Mouse (Mus musculus) megakaryocyte, adult 5-6 weeks (primary cell): ENCODE results near the gene Nudt17. TPM values are rescaled to one million over a fixed set of nuclear protein-coding genes. Genes with fewer than 3 reads are reported as not detected.
A peak's percentile ranks its signal among the peaks of the same experiment; 100 is the strongest.
"Not testable (repeated sequence)": the region's sequence is repeated elsewhere in the genome, so short reads cannot be mapped to it uniquely, and the experiment has no call there.

Experiments
- ATAC-seq: 2 replicates; pipeline ENCODE4 v1.8.0; 2016; ENCODE audit warnings: mild to moderate bottlenecking, inconsistent platforms; ENCODE audit not compliant: poor library complexity, severe bottlenecking
- total RNA-seq, 2 experiments: library from RNA; stranded (forward) in 1 of 2; stranded (reverse) in 1 of 2; fragments of 153-499, 151-499 nt in 1 of 2; fragments of 221-1000, 200-1000 nt in 1 of 2; gene quantifications; 2 replicates each; pipeline versions ENCODE4 v1.2.3 to v1.2.4; 2015 to 2017

The Nudt17 gene
- total RNA-seq (2015) (1.7 and 1.9 TPM in 2 replicates), total RNA-seq (2017) (0.73 TPM in 1 of 2 replicates, not detected in the other)

DNA sequence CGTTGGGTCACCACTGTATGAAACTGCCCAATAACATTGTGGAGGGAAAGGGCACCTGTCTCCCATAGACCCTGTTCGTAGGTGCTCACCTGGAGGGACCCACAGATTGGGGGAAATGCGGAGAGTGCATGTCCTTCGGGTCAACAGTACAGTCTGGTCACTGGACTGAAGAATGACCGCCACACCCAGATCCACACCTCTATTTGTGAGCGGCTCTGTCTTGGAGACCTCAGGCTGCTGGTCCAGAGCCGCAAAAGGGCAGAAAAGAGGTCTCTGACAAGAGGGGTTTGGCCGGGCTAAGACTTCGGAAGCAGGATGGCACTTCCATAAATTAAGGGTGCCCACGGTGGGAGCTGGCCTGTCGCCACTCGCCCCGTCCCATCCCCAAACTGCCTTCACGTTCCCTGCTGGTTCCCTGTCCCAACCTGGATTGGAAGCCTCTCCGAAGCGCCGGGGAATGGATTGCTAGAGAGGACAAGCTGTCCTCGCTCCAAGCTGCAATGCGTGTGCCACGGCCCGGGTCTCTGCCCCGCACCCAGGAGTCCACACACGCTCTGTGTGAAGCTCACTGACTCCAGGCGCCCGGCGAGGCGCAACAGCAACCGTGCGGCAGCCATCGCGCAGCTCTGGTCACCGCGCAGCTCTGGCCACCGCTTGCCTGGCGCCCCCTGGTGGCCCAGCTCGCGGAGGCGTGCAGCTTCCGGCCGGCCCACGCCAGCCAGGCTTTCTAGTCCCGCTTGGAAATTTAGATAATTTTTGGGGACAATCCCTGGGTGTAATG, at the start of gene Nudt17:
Gene Nudt17, minus strand, starts transcription at position 660 of the 781 bp plus-strand sequence.
- ATAC-seq = peak; percentile 99

- no peak for ATAC-seq
These were observed 49.3 kb upstream of the Nudt17 start for GRCm38 (mm10) chr3:96757691-96758090.

DNA sequence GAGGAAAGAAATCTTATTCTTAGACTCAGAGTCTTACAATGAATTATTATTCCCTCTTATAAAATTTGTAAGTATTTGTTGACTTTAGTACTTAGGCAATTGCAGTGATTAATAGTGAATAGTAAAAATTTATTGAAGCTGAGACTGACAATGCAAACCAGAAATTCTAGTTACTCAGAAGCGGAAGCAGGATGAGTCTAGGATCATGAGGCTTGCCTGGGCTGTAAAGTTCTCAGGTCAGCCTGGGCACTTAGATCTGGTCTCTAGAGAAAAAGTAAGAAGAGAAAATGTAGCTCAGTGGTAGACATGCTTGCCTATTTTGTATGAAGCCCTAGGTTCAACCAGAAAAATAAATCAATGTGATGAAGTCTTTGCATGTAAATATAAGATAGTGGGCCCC, 47.6 kb upstream of the Nudt17 start:
- ATAC-seq = no peak

GRCm38 (mm10) chr3:96746829-96747228, 38.5 kb upstream of the Nudt17 start:
- peak; percentile 62 for ATAC-seq

DNA sequence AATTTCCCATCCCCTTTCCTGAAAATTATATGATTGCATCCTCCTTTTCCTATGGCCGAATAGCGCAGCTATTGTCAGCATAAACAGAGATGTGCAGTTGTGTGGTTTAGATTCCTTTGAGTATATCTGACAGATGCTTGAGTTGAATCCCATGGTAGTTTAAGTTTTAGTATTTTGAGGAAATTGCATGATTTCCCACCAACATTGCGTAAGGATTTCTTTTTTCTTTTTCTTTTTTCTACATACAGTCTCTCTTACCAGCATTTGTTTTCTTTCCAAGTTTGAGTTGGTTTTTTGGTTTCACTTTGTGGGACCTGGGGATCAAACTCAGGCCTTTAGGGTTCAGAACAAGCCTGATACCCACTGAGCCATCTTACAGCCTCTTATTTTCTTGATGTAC, 36.0 kb upstream of the Nudt17 start:
- no peak for ATAC-seq

GRCm38 (mm10) chr3:96740279-96740678, 31.9 kb upstream of the Nudt17 start:
- not testable (repeated sequence) for ATAC-seq

GRCm38 (mm10) chr3:96737995-96738394, 29.6 kb upstream of the Nudt17 start:
- no peak for ATAC-seq

GRCm38 (mm10) chr3:96737013-96737740, 28.8 kb upstream of the Nudt17 start:
- ATAC-seq = no peak

DNA sequence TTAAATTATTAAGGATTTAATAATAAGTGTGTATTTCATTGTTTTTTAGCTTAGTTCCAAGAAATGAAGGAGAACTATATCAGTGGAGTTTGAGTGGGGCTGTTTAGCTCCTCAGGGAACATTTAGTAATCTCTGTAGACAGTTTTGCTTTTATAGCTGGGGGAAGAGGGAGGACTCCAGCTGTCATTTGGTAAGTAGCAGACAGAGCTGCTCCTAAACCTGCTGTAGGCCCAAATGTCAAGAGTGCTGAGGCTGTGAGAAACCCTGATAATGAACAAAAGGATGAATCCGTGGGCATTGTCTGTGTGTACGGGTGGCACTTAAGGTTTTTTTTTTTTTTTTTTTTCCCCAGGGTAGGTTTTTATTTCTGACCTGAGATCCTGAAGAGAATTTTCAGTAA, 26.8 kb upstream of the Nudt17 start:
- no peak for ATAC-seq

DNA sequence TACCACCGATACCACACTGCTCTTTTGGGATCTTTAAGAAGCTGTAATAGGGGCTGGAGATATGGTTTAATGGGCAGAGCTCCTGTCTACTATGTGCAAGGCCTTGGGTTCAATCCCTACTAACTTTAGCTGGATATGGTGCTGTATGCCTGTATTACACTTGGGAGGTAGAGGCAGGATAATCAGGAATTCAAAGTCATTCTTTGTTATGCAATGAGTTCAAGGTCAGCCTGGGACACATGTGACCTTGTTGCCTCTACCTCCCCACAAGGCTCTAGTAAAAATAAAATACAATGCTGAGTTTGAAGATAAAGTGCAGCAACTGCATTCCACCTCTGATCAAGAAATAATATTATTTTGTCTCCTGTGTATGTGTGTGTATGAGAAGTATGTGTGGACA, 25.6 kb upstream of the Nudt17 start:
- ATAC-seq = no peak

DNA sequence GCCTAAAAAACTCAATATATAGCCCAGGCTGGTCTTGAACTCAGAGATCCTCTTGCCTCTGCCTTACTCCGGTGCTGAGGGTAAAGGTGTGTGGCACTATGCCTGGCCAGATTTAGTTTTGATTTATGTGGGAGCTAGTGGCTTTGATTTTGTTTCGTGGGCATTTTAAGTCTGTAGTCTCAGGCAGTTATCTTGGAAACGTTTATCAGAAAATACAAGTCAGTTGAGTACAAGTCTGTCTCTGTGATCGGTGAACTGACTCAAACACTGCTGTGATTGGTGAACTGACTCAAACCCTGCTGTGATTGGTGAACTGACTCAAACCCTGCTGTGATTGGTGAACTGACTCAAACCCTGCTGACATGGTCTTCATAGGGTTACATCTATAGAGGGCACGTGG, 22.4 kb upstream of the Nudt17 start:
- ATAC-seq = no peak

DNA sequence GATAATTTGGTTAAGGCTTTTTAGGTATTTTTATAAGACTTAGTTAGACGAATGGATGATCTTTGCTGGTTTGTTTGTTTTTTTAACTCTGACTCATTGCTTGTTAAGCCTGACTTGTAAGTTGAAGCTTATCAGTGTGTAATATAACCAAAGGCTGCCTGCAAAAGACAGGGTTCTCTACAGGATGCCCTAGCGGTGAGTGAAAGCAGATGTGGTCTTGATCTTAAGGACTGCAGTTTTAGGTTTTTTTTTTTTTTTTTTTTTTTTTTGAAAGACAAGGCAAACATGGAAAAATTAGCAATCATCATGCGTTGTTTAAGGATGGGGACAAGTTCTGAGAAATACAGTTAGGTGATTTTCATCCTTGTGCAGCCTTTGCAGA, 21.0 kb upstream of the Nudt17 start:
- no peak for ATAC-seq

GRCm38 (mm10) chr3:96728634-96729402, 20.5 kb upstream of the Nudt17 start:
- no peak for ATAC-seq

- ATAC-seq = peak; percentile 37
These were observed 19.7 kb upstream of the Nudt17 start for GRCm38 (mm10) chr3:96727828-96728633.

DNA sequence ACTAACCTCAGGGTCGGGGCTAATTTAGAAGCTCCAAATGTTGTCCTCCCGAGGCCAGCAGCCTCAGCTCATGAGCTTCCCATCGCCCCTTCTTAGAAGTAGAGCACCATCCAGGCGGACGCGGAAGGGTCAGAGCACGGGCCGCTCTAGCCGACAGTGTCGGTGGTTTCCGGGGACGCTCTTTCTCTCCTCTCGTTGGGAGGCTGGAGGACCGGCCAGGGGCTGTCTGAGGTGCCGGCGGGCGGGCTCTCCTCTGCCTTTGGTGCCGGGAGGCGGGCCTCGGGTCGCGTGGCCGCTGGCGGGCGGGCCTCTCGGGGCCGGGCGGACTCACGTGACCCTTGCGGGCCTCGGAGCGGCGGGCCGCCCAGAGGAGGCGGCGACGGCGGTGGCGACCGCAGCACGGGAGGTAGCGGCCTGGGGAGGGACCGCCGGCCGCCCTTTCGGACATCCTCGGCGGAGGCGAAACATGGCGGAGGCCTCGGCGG, 19.0 kb upstream of the Nudt17 start, which contains the start of the genes Polr3c and Rnf115:
Gene Polr3c, minus strand, starts transcription at position 286 of the 485 bp plus-strand sequence.
Gene Rnf115, plus strand, starts transcription at position 322 of the 485 bp plus-strand sequence.
- peak; percentile 96 for ATAC-seq

DNA sequence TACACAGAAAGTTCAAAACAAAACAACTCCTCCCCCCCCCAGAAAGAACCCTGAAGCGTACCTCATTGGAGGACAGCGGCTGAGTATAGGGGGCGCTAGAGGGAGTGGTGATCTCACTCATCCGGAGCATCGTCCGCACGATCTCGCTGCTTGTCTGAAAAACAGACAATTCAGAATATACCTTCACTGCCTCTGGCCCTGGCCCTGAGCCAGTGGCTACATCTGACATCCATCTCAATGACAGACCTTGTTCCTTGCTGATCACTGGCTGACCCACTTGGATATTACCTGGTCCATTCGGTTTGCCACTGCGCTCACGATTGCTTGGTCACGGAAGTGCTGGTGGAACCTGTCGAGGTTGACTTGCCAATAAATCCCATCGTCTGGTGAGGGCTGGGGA, 10.8 kb upstream of the Nudt17 start:
- no peak; the same call in 1 of the 2 replicates for ATAC-seq

DNA sequence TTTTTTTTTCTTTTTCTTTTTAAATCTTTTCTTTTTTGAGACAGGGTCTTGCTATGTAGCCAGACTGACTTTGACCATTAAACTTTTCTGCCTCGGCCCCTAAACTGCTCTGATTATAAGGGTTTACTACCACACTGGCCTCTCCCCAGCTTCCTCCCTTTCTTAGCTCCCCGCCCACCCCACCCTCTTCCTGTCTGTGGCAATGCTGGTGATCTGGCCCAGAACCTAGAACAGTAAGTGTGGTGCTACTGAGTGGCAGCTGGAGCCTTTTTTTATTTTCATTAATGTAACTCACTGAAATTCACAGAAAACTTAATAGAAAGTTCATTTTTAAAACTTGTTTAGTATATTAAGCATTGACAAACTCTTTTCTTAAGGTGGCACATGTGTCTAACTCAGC, 7.5 kb upstream of the Nudt17 start:
- peak; percentile 94 for ATAC-seq

DNA sequence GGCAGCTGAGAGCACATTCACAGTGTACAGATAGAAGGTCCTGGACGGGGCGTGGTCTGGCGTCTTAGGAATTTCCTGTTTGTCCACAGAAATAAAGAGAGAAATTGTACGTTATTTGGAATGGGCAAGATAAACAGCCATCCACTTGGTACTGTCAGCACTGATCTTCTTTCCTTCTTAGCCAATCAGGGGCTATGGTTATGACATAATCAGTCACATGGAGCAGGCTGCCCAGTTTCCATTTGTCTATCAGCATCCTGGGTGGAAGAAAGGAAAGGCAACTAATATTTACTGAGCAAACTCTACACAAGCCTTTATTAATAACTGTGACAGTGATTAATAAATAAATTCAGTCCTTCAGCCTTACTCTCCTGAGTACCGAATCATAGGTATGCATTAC, 5.9 kb upstream of the Nudt17 start:
- no peak for ATAC-seq

DNA sequence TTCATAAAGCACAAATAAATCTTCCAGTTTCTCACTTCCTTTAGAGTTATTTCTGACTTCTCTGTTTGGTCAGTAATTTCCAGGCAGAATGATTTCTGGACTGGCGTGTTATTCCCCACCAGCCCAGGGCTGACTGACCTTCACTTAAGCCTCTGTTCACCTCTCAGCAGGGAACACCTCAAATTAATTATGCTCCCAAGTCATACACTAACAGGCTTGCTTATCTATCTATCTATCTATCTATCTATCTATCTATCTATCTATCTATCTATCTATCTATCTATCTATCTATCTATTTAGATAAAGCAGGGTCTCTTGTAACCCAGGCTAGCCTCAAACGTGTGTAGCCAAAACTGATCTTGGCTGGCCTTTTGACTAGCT, 312 bp upstream of the Nudt17 start:
- ATAC-seq = no peak

DNA sequence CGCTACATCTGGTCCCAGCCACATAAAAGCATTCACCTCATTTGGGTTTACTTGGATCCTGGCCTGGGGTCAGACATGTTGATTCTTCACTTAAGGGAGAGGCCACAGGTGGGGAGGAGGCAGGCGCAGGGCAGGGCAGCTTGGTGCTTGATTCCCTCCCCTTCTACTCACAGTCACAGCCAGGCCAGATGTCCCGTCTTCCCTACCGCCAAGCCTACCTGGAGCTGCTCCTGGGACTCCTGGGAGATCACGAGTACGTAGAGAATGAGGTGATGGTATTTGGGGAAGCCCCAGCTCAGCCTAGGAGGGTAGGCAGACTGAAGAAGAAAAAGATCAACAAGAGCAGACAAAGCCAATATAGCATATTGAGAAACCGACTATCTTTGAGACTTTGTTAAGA, 1.4 kb downstream of the Nudt17 start:
- no peak for ATAC-seq
